Mouse (Mus musculus): ENCODE measurements around the gene Trpm7. TPM values are rescaled to one million over a fixed set of nuclear protein-coding genes. Genes with fewer than 3 reads are reported as not detected.
A peak's percentile ranks its signal among the peaks of the same experiment; 100 is the strongest.
"Not testable (repeated sequence)": the region's sequence is repeated elsewhere in the genome, so short reads cannot be mapped to it uniquely, and the experiment has no call there.

Gene Trpm7
- total and polyA plus RNA-seq, 2 experiments from 2014 or later: 23.6 TPM

DNA sequence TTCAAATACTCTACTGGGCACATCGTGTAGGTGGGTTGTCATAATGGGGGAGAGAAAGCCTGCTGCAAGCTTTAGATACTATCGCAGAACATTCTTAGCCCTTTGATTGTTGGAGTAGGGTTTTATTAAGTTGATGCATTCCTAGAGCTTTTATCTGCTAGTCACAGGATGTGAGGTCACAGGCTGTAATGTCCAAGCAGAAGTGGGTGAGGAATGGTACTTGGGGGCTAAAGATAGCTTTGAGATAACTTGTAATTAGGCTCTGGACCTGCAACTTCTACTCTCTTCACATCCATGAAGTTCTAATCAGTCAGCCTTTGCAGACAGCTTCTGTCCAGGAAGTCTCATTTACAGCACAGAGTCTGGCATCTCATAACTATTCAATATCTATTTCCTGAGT lies 9.8 kb upstream of the Trpm7 start:
- no peak for ATAC-seq (ENCODE audit: low FRiP score)
- no peaks in the 10 kb centered on the region for H3K4me1 ChIP-seq (ENCODE audit: insufficient read depth, low read length)
- DNase-seq (ENCODE audit: low spot score): no peak
- no peak overlapping the region for H3K27ac ChIP-seq (ENCODE audit: low read depth, low read length)
- H3K9ac ChIP-seq (replicated peaks; ENCODE audit: low read length, poor library complexity, severe bottlenecking): no peak overlapping the region
- TF ChIP-seq CTCF (IDR thresholded peaks at IDR 0.05): no peak
- 81% methylated on average over 2 of the region's 2 CpGs for WGBS
- no peak overlapping the region for H3K4me2 ChIP-seq (ENCODE audit: low read depth, low read length, poor library complexity, severe bottlenecking)
- H3K36me3 ChIP-seq (ENCODE audit: insufficient read depth, low read length): peaks cover 3% of the 10 kb centered on the region; the same call in 1 of the 2 replicates
- no peaks in the 10 kb centered on the region for H3K27me3 ChIP-seq (ENCODE audit: insufficient read depth, low read length)
- no peak overlapping the region for H3K4me3 ChIP-seq (ENCODE audit: low read depth, low read length)
- H3K9me3 ChIP-seq (ENCODE audit: low read length): no peaks in the 10 kb centered on the region

DNA sequence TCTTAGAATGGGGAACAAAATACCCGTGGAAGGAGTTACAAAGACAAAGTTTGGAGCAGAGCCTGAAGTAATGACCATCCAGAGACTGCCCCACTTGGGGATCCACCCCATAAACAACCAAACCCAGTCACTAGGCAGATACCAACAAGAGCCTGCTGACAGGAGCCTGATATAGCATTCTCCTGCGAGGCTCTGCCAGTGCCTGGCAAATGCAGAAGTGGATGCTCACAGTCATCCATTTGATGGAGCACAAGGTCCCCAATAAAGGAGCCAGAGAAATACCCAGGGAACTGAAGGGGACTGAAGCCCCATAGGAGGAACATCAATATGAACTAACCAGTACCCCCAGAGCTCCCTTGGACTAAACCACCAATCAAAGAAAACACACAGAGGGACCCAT lies 6.7 kb upstream of the Trpm7 start:
- not testable (repeated sequence) for H3K9ac ChIP-seq (replicated peaks; ENCODE audit: low read length, poor library complexity, severe bottlenecking); H3K27me3 ChIP-seq (ENCODE audit: insufficient read depth, low read length); ATAC-seq (ENCODE audit: low FRiP score); H3K9me3 ChIP-seq (ENCODE audit: low read length); H3K4me3 ChIP-seq (ENCODE audit: low read depth, low read length); H3K4me2 ChIP-seq (ENCODE audit: low read depth, low read length, poor library complexity, severe bottlenecking); H3K4me1 ChIP-seq (ENCODE audit: insufficient read depth, low read length); H3K27ac ChIP-seq (ENCODE audit: low read depth, low read length); H3K36me3 ChIP-seq (ENCODE audit: insufficient read depth, low read length); DNase-seq (ENCODE audit: low spot score)
- WGBS: 65% methylated on average over 2 of the region's 2 CpGs

DNA sequence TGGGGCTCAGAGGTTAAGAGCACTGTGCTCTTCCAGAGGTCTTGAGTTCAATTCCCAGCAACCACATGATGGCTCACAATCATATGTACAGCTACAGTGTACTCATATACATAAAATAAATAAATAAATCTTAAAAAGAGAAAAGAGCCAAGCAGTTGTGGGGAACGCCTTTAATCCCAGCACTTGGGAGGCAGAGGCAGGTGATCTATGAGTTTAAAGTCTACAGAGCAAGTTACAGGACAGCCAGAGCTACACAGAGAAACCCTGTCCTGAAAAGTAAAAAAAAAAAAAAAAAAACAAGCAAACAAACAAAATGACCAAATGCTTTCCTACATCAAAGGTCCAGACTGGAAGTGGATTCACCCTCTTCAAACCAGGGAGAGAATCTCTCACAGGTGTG lies 2.0 kb upstream of the Trpm7 start:
- no peak overlapping the region for H3K4me3 ChIP-seq (ENCODE audit: low read depth, low read length)
- WGBS: 88% methylated on average over 1 of the region's 1 CpGs
- no peaks in the 10 kb centered on the region for H3K36me3 ChIP-seq (ENCODE audit: insufficient read depth, low read length)

DNA sequence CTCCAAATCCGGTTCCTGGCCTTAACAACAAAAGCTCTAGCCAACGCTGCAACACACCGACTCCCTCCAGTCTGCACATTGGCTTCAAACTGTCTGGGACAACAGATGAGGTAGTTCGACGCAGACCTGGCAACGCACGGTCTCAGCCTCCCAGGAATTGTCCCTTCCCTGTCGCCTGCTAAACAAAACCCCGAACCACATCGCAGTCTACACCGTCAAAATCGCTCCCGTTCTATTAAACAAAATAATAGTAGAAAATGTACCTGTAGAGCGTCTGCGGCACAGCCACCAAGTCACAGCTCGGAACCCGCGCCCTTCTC lies 554 bp downstream of the Trpm7 start:
- ATAC-seq (ENCODE audit: low FRiP score): peak; percentile 62
- 0% methylated on average over 18 of the region's 18 CpGs for WGBS
- H3K27ac ChIP-seq (ENCODE audit: low read depth, low read length): peak overlapping the region; percentile 93
- peaks cover 4% of the 10 kb centered on the region; the same call in 1 of the 2 replicates for H3K4me1 ChIP-seq (ENCODE audit: insufficient read depth, low read length)
- peak overlapping the region; percentile 86 for H3K9ac ChIP-seq (replicated peaks; ENCODE audit: low read length, poor library complexity, severe bottlenecking)
- TF ChIP-seq CTCF (IDR thresholded peaks at IDR 0.05): no peak
- H3K27me3 ChIP-seq (ENCODE audit: insufficient read depth, low read length): no peaks in the 10 kb centered on the region
- no peaks in the 10 kb centered on the region for H3K9me3 ChIP-seq (ENCODE audit: low read length)
- peak; percentile 40 for DNase-seq (ENCODE audit: low spot score)
- H3K4me2 ChIP-seq (ENCODE audit: low read depth, low read length, poor library complexity, severe bottlenecking): peak overlapping the region; percentile 64
- H3K36me3 ChIP-seq (ENCODE audit: insufficient read depth, low read length): no peaks in the 10 kb centered on the region
- H3K4me3 ChIP-seq (ENCODE audit: low read depth, low read length): peak overlapping the region; percentile 98

More for the DNA sequence above, 2.0 kb upstream of the Trpm7 start:
- DNase-seq (ENCODE audit: low spot score) (no peak), ATAC-seq (ENCODE audit: low FRiP score) (no peak)
- Histone ChIP-seq H3K9me3 (ENCODE audit: low read length) (no peaks in the 10 kb centered on the region), H3K27ac (ENCODE audit: low read depth, low read length) (no peak overlapping the region), H3K9ac (replicated peaks; ENCODE audit: low read length, poor library complexity, severe bottlenecking) (no peak overlapping the region), H3K4me1 (ENCODE audit: insufficient read depth, low read length) (peaks cover 4% of the 10 kb centered on the region; the same call in 1 of the 2 replicates), H3K27me3 (ENCODE audit: insufficient read depth, low read length) (no peaks in the 10 kb centered on the region), H3K4me2 (ENCODE audit: low read depth, low read length, poor library complexity, severe bottlenecking) (no peak overlapping the region)
- no peak for TF ChIP-seq CTCF (IDR thresholded peaks at IDR 0.05)

DNA sequence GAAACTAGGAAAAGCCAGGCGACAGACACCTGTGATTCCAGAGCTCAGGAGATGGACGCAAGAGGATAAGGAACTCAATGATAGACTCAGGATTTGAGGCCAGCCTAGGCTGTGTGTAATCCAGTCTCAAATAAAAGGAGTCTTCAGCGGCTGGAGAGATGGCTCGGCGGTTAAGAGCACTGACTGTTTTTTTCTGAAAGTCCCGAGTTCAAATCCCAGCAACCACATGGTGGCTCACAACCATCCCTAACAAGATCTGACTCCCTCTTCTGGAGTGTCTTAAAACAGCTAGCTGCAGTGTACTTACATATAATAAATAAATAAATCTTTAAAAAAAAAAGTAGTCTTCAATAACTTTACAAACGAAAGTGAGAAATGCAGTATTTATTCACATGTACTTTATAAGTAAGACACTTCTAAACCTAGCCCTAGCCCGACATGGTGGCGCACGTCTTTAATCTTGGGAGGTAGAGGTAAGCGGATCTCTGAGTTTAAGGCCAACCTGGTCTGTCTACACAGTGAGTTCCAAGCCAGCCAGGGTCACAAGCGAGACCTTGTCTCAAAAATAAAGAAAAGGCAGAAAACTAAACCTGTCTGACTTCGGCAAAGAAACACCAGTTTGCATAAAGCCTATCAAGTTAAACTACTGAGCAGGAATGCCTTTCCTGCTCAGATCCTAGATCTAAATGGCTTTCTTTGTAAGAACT lies 1.1 kb downstream of the Trpm7 start:
- TF ChIP-seq CTCF (IDR thresholded peaks at IDR 0.05): no peak
- peak overlapping the region; percentile 98 for H3K4me3 ChIP-seq (ENCODE audit: low read depth, low read length)
- H3K4me2 ChIP-seq (ENCODE audit: low read depth, low read length, poor library complexity, severe bottlenecking): peak overlapping the region; percentile 64
- H3K9me3 ChIP-seq (ENCODE audit: low read length): no peaks in the 10 kb centered on the region
- no peaks in the 10 kb centered on the region for H3K36me3 ChIP-seq (ENCODE audit: insufficient read depth, low read length)
- H3K9ac ChIP-seq (replicated peaks; ENCODE audit: low read length, poor library complexity, severe bottlenecking): peak overlapping the region; percentile 86
- H3K4me1 ChIP-seq (ENCODE audit: insufficient read depth, low read length): peaks cover 4% of the 10 kb centered on the region; the same call in 1 of the 2 replicates
- DNase-seq (ENCODE audit: low spot score): no peak
- ATAC-seq (ENCODE audit: low FRiP score): no peak
- peak overlapping the region; percentile 93 for H3K27ac ChIP-seq (ENCODE audit: low read depth, low read length)
- 25% methylated on average over 13 of the region's 13 CpGs for WGBS
- no peaks in the 10 kb centered on the region for H3K27me3 ChIP-seq (ENCODE audit: insufficient read depth, low read length)

DNA sequence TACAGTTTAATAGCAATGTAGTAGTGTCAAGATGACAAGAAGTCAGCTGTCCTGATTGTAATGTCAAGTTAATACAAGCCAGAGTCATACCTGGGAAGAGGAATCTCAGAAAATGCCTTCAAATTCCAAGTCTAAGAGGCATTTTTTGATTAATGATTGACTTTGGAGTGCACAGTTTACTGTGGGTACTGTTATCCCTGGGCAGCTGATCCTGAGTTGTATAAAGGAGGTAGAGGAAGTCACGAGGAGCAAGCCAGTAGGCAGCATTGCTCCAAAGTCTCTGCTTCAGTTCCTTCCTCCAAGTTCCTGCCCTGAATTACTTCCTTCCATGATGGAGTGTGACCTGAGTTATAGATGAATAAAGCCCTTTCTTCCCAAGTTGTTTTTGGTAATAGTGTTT lies 9.7 kb downstream of the Trpm7 start:
- ATAC-seq (ENCODE audit: low FRiP score) (no peak), DNase-seq (ENCODE audit: low spot score) (no peak)
- H3K4me1 ChIP-seq (ENCODE audit: insufficient read depth, low read length): no peaks in the 10 kb centered on the region
- no peaks in the 10 kb centered on the region for H3K27me3 ChIP-seq (ENCODE audit: insufficient read depth, low read length)
- no peak overlapping the region for H3K9ac ChIP-seq (replicated peaks; ENCODE audit: low read length, poor library complexity, severe bottlenecking)
- no peaks in the 10 kb centered on the region for H3K36me3 ChIP-seq (ENCODE audit: insufficient read depth, low read length)
- H3K9me3 ChIP-seq (ENCODE audit: low read length): no peaks in the 10 kb centered on the region
- no peak overlapping the region for H3K4me2 ChIP-seq (ENCODE audit: low read depth, low read length, poor library complexity, severe bottlenecking)
- no peak overlapping the region for H3K4me3 ChIP-seq (ENCODE audit: low read depth, low read length)
- 93% methylated on average over 1 of the region's 1 CpGs for WGBS
- TF ChIP-seq CTCF (IDR thresholded peaks at IDR 0.05): no peak
- H3K27ac ChIP-seq (ENCODE audit: low read depth, low read length): no peak overlapping the region

Measured in midbrain, postnatal 0 days (tissue).